Mouse (Mus musculus) midbrain, postnatal 0 days (tissue): ENCODE data around the gene Ccdc130. TPM values are rescaled to one million over a fixed set of nuclear protein-coding genes. Genes with fewer than 3 reads are reported as not detected.

ENCODE experiments used
- ATAC-seq: fragments of 200-750 bp; cut with Nextera tagmentation; 2 replicates; pipeline ENCODE4 v1.8.0; 2017; ENCODE audit warnings: moderate number of reproducible peaks, mild to moderate bottlenecking, moderate TSS enrichment, moderate library complexity; ENCODE audit not compliant: low FRiP score
- DNase-seq: peaks from one replicate; pipeline ENCODE4 v3.0.0-alpha.2; 2015; ENCODE audit warnings: low spot score
- H3K27ac ChIP-seq: fragments of 300-500 bp; sonication (generic); 2 replicates; pipeline ENCODE4 v1.5.1; 2014; ENCODE audit warnings: low read depth, mild to moderate bottlenecking, low read length, mixed read lengths
- H3K27me3 ChIP-seq: fragments of 300-500 bp; sonication (generic); 2 replicates; pipeline ENCODE4 v1.6.1; 2014; ENCODE audit warnings: low read length, control low read depth, mixed read lengths; ENCODE audit not compliant: insufficient read depth
- H3K36me3 ChIP-seq: fragments of 300-500 bp; sonication (generic); 2 replicates; pipeline ENCODE4 v1.6.1; 2014; ENCODE audit warnings: low read length, control low read depth, mixed read lengths; ENCODE audit not compliant: insufficient read depth
- H3K4me1 ChIP-seq: fragments of 300-500 bp; sonication (generic); 2 replicates; pipeline ENCODE4 v1.6.1; 2014; ENCODE audit warnings: mild to moderate bottlenecking, control low read depth, antibody characterized with exemption, low read length, mixed read lengths; ENCODE audit not compliant: insufficient read depth
- H3K4me2 ChIP-seq: fragments of 300-500 bp; sonication (generic); 2 replicates; pipeline ENCODE4 v1.6.1; 2014; ENCODE audit warnings: low read depth, mild to moderate bottlenecking, low read length, mixed read lengths; ENCODE audit not compliant: poor library complexity, severe bottlenecking
- H3K4me3 ChIP-seq: fragments of 300-500 bp; sonication (generic); 2 replicates; pipeline ENCODE4 v1.5.1; 2014; ENCODE audit warnings: low read depth, mild to moderate bottlenecking, low read length, moderate library complexity
- H3K9ac ChIP-seq: fragments of 300-500 bp; sonication (generic); replicated peaks from 2 replicates; pipeline ENCODE4 v1.6.1; 2014; ENCODE audit warnings: mild to moderate bottlenecking, low read length, moderate library complexity, mixed read lengths; ENCODE audit not compliant: poor library complexity, severe bottlenecking
- H3K9me3 ChIP-seq: fragments of 300-500 bp; sonication (generic); 2 replicates; pipeline ENCODE4 v1.6.1; 2016; ENCODE audit warnings: low read length, control low read depth
- CTCF ChIP-seq: IDR thresholded peaks from 2 replicates; pipeline ENCODE4 v1.5.1; 2016; ENCODE audit warnings: antibody characterized with exemption, mild to moderate bottlenecking
- WGBS: fragments of 180-500 bp; shearing (Covaris S2); extraction: QIAGEN DNeasy Blood & Tissue Kit; methylation state at CpG from one replicate; pipeline ENCODE4 v1.1.7; 2014; 5-methylcytosine and 5-hydroxymethylcytosine counted together
- polyA plus RNA-seq: library from polyadenylated mRNA; unstranded; fragments of >200 nt; fragmentation: Nextera tagmentation; extraction: Ambion mirVana; gene quantifications from 2 replicates; pipeline ENCODE4 v1.2.1, GENCODE M21; 2015
- total RNA-seq: library from RNA; depleted of rRNA; stranded (reverse); fragments of >200 nt; gene quantifications from 2 replicates; pipeline ENCODE4 v1.2.3, GENCODE M21; 2014

The Ccdc130 gene
- total and polyA plus RNA-seq, 2 experiments from 2014 or later: 13.6 to 14.0 TPM

DNA sequence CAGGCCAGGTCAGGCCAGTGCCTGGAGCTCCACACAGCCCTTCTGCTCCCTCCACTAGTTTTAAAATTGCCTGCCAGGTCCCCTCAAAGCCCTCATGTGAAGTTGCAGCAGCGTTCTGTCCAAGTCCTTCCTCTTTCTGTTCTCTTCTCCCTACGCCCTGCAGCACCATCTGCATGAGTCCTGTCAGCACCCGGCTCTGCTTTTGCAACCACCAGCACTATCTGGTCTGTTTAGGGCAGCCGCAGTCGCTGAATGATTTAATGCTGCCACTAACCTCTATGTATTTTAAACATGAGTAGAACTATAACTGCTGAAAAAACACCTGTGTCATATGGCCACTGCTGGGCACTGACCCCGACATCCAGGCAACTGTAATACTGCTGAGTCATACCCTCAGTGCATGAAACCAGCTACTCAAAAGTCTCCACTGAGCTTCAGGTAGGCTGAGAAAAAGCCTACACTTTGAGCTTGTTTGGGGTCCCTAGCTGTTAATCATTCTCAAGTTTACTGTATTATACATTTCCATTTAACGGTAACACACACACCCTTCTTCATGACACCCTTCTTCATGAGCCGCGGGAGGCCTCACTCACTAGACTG is 47.5 kb downstream of the Ccdc130 start:
- WGBS: 96% methylated on average over 9 of the region's 9 CpGs
- Histone ChIP-seq H3K4me3 (no peak overlapping the region), H3K27me3 (no peaks in the 10 kb centered on the region), H3K4me1 (no peaks in the 10 kb centered on the region), H3K9ac (no peak overlapping the region), H3K4me2 (no peak overlapping the region), H3K27ac (no peak overlapping the region), H3K9me3 (no peaks in the 10 kb centered on the region), H3K36me3 (peaks cover 80% of the 10 kb centered on the region)
- DNase-seq: no peak
- no peak for ATAC-seq
- no peak for TF ChIP-seq CTCF

DNA sequence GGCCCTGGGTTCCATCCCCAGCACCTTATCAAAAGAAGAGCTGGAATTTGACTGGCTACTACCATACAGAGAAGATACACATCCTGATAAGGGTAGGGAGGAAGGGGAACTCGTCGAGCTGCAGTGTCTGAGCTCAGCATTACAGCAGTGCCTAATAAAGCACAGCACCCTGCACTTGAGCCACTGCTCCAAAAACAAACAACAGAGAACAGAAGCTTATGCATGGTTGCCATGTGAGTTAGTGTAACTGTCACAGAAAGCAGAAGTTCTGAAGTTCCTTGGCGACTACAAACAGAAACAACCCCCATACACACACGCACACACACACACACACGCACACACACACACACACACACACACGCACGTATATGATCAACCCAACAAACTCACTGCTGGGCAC is 50.1 kb downstream of the Ccdc130 start:
- TF ChIP-seq CTCF: no peak
- ATAC-seq: no peak
- H3K27me3 ChIP-seq: no peaks in the 10 kb centered on the region
- H3K4me2 ChIP-seq: no peak overlapping the region
- no peak overlapping the region for H3K27ac ChIP-seq
- H3K9ac ChIP-seq: no peak overlapping the region
- no peaks in the 10 kb centered on the region for H3K9me3 ChIP-seq
- peaks cover 81% of the 10 kb centered on the region for H3K36me3 ChIP-seq
- 88% methylated on average over 7 of the region's 7 CpGs for WGBS
- DNase-seq: no peak
- H3K4me3 ChIP-seq: no peak overlapping the region
- H3K4me1 ChIP-seq: no peaks in the 10 kb centered on the region

DNA sequence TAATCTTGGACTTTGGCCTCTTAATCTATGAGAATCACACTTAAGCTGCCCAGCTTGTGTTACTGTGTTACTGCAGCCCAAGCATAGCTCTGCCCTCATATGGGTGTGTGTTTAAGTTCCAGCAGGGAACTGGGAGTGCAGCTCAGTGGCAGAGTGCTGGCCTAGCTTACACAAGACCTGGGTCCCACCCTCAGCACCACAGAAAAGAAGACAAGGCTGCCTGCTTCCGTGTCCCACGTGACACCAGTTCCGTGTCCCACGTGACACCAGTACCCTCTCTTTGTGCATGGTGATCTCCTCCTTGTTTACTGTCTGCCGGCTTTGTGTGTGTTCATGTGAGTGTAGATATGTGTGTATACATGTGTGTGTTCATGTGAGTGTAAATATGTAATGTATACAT is 52.0 kb downstream of the Ccdc130 start:
- Histone ChIP-seq H3K9ac (no peak overlapping the region), H3K27ac (no peak overlapping the region), H3K4me3 (no peak overlapping the region), H3K4me2 (no peak overlapping the region), H3K36me3 (peaks cover 76% of the 10 kb centered on the region), H3K4me1 (no peaks in the 10 kb centered on the region), H3K27me3 (no peaks in the 10 kb centered on the region), H3K9me3 (no peaks in the 10 kb centered on the region)
- ATAC-seq (no peak), DNase-seq (no peak)
- TF ChIP-seq CTCF: no peak
- 89% methylated on average over 5 of the region's 5 CpGs for WGBS

DNA sequence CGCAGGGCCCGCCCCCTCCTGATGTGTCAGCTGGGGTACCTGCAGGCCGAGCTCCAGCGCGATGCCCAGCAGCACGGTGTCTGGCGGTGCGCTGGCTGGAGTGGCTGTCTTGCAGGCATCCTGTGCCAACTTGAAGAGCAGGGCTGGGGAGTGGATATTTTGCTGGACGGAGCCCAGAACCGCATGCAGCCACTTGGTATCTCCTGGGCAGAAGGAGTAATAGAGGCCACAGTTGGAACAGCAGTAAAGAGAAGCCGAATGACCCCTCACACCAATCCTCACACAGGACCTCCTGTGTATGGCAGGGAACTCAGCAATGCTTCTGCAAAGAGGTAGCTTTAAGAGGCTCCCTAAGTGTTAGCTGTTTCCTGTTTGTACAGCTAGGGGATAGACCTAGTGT is 53.0 kb downstream of the Ccdc130 start:
- H3K36me3 ChIP-seq: peaks cover 72% of the 10 kb centered on the region
- no peaks in the 10 kb centered on the region for H3K4me1 ChIP-seq
- WGBS: 93% methylated on average over 11 of the region's 11 CpGs
- TF ChIP-seq CTCF: no peak
- H3K9ac ChIP-seq: no peak overlapping the region
- no peaks in the 10 kb centered on the region for H3K9me3 ChIP-seq
- no peaks in the 10 kb centered on the region for H3K27me3 ChIP-seq
- ATAC-seq (no peak), DNase-seq (no peak)
- H3K4me2 ChIP-seq: no peak overlapping the region
- no peak overlapping the region for H3K4me3 ChIP-seq
- no peak overlapping the region for H3K27ac ChIP-seq

DNA sequence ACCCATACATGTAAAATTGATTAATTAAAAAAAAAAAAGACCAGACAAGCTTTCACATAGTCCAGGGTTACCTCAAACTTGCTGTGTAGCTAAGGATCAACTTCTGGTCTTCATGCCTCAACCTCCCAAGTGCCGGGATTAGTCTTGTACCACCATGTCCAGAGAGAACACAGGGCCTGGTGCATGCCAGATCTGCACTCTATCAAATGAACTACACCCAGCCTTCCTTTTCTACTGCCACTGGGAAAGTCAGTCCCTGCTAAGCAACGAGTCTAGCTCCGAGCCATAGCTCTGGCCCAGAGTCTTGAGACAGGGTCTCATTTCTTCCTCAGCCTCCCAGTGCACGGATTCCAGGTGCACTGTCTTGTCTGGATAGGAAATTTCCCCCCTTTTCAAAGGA is 56.9 kb downstream of the Ccdc130 start:
- WGBS: 91% methylated on average over 4 of the region's 4 CpGs

DNA sequence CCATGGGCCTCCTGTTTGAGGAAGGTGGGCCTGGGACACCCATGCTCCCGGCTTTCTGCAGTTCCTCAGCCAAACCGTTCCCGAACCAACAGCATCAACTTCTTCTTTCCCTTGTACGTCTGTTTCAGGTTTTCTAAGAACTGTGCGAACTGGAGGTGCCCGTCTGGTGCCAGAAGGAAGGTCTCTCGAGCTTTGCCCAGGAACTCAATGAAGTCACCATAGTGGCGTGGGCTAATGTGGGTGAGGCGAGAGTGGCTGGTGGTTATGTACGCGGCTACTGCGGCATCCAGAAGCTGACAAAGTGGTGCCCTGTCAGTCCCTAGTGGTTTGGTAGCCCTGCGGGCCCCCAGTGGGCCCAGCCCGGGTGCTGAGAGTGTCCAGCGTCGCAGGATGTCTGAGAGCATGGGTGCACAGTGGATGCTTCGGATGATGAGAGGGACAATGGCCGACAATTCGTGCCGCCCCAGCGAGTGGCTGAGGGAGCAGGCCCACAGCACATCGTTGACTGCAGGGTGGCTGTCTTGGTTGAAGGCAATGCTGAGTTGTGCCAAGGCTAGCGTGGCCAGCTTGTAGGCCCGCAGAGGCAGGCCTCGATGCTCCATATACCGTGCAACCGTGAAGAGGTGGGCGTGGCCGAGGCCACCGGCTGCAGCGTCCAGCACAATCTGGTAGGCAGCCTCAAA is 58.2 kb downstream of the Ccdc130 start:
- H3K27ac ChIP-seq: no peak overlapping the region
- H3K27me3 ChIP-seq: no peaks in the 10 kb centered on the region
- H3K9ac ChIP-seq: no peak overlapping the region
- WGBS: 92% methylated on average over 31 of the region's 31 CpGs
- DNase-seq: no peak
- H3K4me3 ChIP-seq: no peak overlapping the region
- no peak for ATAC-seq
- no peaks in the 10 kb centered on the region for H3K4me1 ChIP-seq
- no peak for TF ChIP-seq CTCF
- no peak overlapping the region for H3K4me2 ChIP-seq
- no peaks in the 10 kb centered on the region for H3K9me3 ChIP-seq
- H3K36me3 ChIP-seq: peaks cover 49% of the 10 kb centered on the region

More for the DNA sequence above, 56.9 kb downstream of the Ccdc130 start:
- H3K9ac ChIP-seq: no peak overlapping the region
- no peak overlapping the region for H3K4me2 ChIP-seq
- no peaks in the 10 kb centered on the region for H3K4me1 ChIP-seq
- DNase-seq (no peak), ATAC-seq (no peak)
- no peaks in the 10 kb centered on the region for H3K27me3 ChIP-seq
- H3K36me3 ChIP-seq: peaks cover 61% of the 10 kb centered on the region
- no peaks in the 10 kb centered on the region for H3K9me3 ChIP-seq
- H3K27ac ChIP-seq: no peak overlapping the region
- H3K4me3 ChIP-seq: no peak overlapping the region
- no peak for TF ChIP-seq CTCF
